8 mouse cellular contexts compared by ENCODE assay signal in the genomic region with DNA sequence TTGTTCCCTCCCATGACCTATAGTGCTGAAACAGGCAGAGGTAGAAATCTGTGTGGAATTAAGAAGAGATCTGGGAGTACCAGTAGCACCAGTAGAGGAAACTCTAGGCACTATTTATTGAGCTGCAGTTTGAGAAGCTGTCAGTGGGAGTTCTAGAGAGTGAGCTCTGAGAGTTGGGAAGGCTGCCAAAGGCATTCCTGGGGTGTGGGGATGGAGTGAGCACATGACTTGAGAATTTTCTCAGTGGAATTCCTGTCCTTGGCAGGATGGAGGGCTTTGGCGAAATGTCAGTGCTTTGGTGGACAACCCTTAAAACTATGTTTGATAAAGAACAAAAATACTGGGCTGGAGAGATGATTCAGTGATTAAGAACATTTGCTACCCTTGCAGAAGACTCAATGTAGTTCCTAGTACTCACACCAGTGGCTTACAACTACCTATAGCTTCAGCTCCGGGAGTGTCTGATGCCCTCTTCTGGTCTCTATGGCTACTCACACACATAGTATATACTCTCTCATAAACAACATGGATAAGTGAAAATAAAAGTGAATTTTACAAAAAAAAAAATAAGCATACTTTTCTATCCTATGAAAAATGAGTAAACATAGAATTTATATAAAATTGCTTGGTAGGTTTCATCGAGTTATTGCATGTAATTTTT. TPM values are rescaled to one million over a fixed set of nuclear protein-coding genes. Genes with fewer than 3 reads are reported as not detected.
A peak's percentile ranks its signal among the peaks of the same experiment; 100 is the strongest.
DNase-seq lines count a peak whose midpoint lies in the region; ATAC-seq and TF ChIP-seq lines count a peak whose summit lies in the region.

No protein-coding gene starts in this region.

- no peak for TF ChIP-seq CTCF in intestine, postnatal 0 days (IDR thresholded peaks at IDR 0.05; ENCODE audit: low read depth)

- H3K9me3 ChIP-seq in heart, embryonic 16.5 days (replicated peaks; ENCODE audit: control insufficient read depth, low read length), result no peaks in the 10 kb centered on the region
- H3K9me3 ChIP-seq in intestine, postnatal 0 days (ENCODE audit: control insufficient read depth), result no peaks in the 10 kb centered on the region

- DNase-seq in cerebellum, postnatal 25 days, result peak; percentile 30 to 60
- no peak for DNase-seq in cerebellum, adult 9-11 months
- peak; percentile 1 to 12 for DNase-seq in spleen, postnatal 36 days (ENCODE audit: low spot score in 2 of 2)
- no peak for DNase-seq in spleen, postnatal 14 days (ENCODE audit: low spot score in 2 of 2)
- peak; percentile 45 for DNase-seq in layer of hippocampus, adult 9-11 months
- DNase-seq in right cerebral cortex, postnatal 4 days, result peak; percentile 17

- H3K27ac ChIP-seq in heart, embryonic 16.5 days (ENCODE audit: low read length), result peak overlapping the region; percentile 65
- no peak overlapping the region for H3K27ac ChIP-seq in intestine, postnatal 0 days (ENCODE audit: low read depth, low read length)

- H3K9ac ChIP-seq in heart, embryonic 16.5 days (ENCODE audit: low read length), result no peak overlapping the region
- H3K9ac ChIP-seq in intestine, postnatal 0 days (ENCODE audit: low read depth, low read length), result no peak overlapping the region

- no peak overlapping the region for H3K4me3 ChIP-seq in heart, embryonic 16.5 days (ENCODE audit: low read length)
- H3K4me3 ChIP-seq in intestine, postnatal 0 days (ENCODE audit: low read depth, low read length), result no peak overlapping the region

- peaks cover 8% of the 10 kb centered on the region for H3K4me1 ChIP-seq in heart, embryonic 16.5 days (ENCODE audit: control insufficient read depth, insufficient read depth, low read length)
- no peaks in the 10 kb centered on the region for H3K4me1 ChIP-seq in intestine, postnatal 0 days (replicated peaks; ENCODE audit: control insufficient read depth, insufficient read depth, low read length)

- H3K4me2 ChIP-seq in heart, embryonic 16.5 days (ENCODE audit: low read depth, low read length), result no peak overlapping the region
- H3K4me2 ChIP-seq in intestine, postnatal 0 days (replicated peaks; ENCODE audit: low read depth), result no peak overlapping the region

- no peaks in the 10 kb centered on the region for H3K27me3 ChIP-seq in heart, embryonic 16.5 days (ENCODE audit: control insufficient read depth, insufficient read depth, low read length)
- H3K27me3 ChIP-seq in intestine, postnatal 0 days (replicated peaks; ENCODE audit: control insufficient read depth, insufficient read depth, low read length), result no peaks in the 10 kb centered on the region

- 60% methylated on average over 3 of the region's 3 CpGs for WGBS in heart, embryonic 16.5 days
- 77% methylated on average over 3 of the region's 3 CpGs for WGBS in intestine, postnatal 0 days

- ATAC-seq in heart, embryonic 16.5 days (replicated peaks; ENCODE audit: extremely low read depth, insufficient read depth, low FRiP score), result peak; percentile 88
- no peak for ATAC-seq in intestine, postnatal 0 days

- H3K36me3 ChIP-seq in heart, embryonic 16.5 days (ENCODE audit: control insufficient read depth, insufficient read depth), result no peaks in the 10 kb centered on the region
- no peaks in the 10 kb centered on the region for H3K36me3 ChIP-seq in intestine, postnatal 0 days (ENCODE audit: control insufficient read depth, insufficient read depth)

RNA-seq across cellular contexts. Expression of a gene that starts 20.4 kb away (rescaled TPM):
- 0.19 and 0.38 TPM in 2 replicates for polyA plus RNA-seq in heart, embryonic 16.5 days (2015; fragmentation: Nextera tagmentation; extraction: Ambion mirVana)
- 0.10 TPM in 2 replicates for polyA plus RNA-seq in intestine, postnatal 0 days (2015; fragmentation: Nextera tagmentation; extraction: Ambion mirVana)

Comparison
In these comparisons a context has a peak if more than half of its experiments do, and no peak if none do; other contexts are left out.
1. DNase-seq: peak in cerebellum, postnatal 25 days (2 of 2), spleen, postnatal 36 days (2 of 2), layer of hippocampus, adult 9-11 months (single experiment) and right cerebral cortex, postnatal 4 days (single experiment); none in cerebellum, adult 9-11 months (single experiment) and spleen, postnatal 14 days (0 of 2).